Mouse (Mus musculus) cerebellum, adult 9-10 months (tissue): ENCODE results near the gene Gm45337.
"Not testable (repeated sequence)": the region's sequence is repeated elsewhere in the genome, so short reads cannot be mapped to it uniquely, and the experiment has no call there.

Experiments
- DNase-seq: peaks from one replicate; pipeline ENCODE4 v3.0.0; 2022

The Gm45337 gene

DNA sequence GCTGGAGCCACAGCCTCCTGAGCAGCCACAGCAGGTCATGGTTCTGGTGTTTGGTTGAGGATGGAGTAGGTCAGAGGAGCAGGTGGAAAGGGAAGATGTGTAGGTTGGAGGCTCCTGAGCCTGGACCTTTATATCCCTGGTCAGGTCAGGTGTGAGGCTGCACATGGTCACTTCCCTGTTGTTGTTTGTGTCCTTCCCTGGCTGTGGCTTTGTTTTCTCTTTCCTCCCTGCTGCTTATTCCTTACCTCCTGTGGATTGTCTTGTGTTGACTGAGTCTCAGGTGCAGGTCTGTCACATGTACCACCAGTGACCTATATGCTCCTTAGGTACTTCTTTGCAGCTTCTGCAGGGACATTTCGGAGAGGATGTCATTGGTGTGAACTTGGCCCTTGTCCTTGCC, at the start of gene Gm45337:
TSS of gene Gm45337 (minus strand) at position 101 of the 400 bp plus-strand sequence.
- no peak for DNase-seq

DNA sequence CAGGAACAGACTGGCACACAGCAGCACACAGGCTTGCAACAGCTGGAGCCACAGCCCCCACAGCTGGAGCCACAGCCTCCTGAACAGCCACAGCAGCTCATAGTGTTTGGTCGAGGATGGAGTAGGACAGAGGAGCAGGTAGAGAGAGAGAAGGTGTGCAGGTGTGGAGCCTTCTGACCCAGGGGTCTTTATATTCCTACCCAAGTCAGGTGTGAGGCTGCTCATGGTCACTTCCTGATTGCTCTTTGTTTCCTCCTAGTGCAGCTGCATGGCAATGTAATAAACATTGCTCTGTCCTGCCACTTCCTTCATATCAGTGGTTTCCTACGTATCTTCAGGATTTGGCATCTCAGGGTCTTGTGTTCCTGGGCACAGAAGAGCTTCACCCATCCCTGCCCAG, 45.9 kb upstream of the Gm45337 start, which contains the start of gene Gm10153:
TSS of gene Gm10153 (minus strand) at position 101 of the 400 bp plus-strand sequence.
- no peak for DNase-seq

DNA sequence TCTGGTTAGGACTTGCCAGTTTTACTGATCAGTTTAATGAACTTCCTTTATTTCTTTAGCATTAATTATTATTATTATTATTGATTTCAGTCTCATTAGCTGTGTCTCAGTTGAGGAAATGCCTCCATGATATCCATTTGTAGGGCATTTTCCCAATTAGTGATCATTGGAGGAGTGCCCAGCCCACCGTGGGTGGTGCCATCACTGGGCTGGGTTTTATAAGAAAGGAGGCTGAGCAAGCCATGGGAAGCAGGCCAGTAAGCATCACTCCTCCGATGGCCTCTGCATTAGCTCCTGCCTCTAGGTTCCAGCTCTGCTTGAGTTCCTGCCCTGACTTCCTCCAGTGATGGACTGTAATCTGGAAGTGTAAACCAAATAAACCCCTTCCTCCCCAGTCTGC, 43.7 kb upstream of the Gm45337 start:
- no peak for DNase-seq

DNA sequence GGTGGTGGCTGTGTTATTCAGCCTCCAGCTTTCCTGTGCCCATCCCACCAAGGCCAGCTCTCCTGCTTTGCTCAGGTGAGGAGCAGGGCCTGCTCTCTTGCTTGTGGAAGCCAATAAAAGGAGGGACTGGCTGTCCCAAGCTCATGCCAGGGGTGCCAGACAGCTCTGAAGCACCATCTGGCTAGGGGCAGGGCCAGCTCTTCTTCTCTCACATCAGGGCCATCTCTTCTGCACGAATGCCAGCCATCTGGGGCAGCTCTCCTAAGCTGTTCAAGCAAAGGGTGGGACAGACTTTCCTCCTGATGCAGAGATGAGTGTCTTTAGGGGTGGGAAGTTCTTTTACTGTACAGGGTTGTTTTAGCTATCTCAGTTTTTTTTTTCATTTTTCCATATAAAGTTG, 36.6 kb upstream of the Gm45337 start:
- DNase-seq = no peak

DNA sequence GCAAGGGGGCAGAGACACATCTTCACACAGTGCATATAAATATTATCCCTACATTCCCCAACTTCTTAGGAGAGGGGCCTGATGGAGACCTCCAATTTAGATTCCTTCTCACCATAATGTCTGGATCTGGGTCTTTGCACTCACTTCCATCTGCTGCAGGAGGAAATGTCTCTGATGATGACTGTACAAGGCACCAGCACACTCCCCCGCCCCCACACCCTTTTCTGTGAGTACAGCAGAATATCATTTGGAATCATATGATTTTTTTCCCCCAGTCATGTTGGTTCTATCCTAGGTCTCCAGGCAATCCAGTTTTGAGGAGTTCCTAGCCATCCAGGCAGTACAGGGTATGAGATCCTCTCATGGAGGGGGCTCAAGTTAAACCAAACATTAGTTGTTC, 34.3 kb upstream of the Gm45337 start:
- DNase-seq = no peak

DNA sequence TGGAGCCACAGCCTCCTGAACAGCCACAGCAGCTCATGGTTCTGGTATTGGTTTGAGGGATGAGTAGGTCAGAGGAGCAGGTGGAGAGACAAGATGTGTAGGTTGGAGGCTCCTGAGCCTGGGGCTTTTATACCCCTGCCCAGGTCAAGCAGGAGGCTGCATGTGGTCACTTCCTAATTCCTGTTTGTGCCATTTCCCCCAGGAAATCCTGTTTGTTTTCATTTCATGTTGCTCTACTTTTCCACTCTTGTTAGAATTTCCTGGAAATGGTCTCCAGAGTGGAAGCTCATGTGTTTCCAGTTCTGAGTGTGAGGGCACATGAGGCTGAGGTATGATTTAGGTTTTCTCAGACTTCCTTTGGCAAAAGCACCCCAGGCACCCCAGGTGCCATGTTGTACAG, 31.5 kb upstream of the Gm45337 start, which contains the start of gene Krtap5-2:
TSS of gene Krtap5-2 (minus strand) at position 101 of the 400 bp plus-strand sequence.
- DNase-seq = not testable (repeated sequence)

DNA sequence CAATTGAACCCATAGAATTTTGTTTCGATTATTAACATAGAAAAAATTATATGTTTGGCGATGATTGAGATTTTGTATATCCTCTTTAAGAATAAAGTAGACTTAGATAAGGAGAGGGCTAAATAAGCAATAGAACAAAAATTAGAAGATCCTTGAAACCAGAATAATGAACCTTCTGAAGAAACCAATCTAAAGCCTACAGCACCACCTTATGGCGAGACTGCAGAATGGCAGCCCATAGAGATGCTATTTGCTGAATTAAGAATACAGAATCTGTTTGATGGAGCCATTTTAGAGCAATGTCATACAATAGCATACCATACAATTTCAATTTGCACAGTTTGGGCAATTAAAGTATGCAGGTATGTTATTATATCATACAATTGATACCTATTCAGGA, 25.4 kb upstream of the Gm45337 start:
- DNase-seq = peak; percentile 0

DNA sequence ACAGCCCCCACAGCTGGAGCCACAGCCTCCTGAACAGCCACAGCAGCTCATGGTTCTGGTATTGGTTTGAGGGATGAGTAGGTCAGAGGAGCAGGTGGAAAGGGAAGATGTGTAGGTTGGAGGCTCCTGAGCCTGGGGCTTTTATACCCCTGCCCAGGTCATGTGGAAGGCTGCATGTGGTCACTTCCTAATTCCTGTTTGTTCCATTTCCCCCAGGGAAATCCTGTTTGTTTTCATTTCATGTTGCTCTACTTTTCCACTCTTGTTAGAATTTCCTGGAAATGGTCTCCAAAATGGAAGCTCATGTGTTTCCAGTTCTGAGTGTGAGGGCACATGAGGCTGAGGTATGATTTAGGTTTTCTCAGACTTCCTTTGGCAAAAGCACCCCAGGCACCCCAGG, 21.2 kb upstream of the Gm45337 start, which contains the start of gene Gm4553:
TSS of gene Gm4553 (minus strand) at position 101 of the 400 bp plus-strand sequence.
- not testable (repeated sequence) for DNase-seq

DNA sequence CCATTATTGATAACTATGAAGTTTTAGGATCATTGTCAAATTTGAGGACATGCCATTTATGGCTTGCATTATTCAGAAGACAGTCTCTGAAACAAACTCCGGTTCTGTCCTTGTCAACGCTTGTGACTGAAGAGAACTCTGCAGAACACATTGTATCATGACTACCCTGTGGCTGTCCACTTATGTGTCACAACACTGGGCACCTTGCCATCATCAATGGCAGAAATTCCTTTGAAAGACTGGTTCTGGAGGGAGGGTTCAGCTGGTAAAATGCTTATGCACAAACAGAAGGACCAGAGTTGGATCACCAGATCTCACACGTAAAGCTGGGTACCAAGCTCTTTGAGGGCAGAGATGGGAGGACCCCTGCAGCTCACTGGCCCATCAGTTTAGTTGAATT, 15.0 kb upstream of the Gm45337 start:
- DNase-seq = no peak

DNA sequence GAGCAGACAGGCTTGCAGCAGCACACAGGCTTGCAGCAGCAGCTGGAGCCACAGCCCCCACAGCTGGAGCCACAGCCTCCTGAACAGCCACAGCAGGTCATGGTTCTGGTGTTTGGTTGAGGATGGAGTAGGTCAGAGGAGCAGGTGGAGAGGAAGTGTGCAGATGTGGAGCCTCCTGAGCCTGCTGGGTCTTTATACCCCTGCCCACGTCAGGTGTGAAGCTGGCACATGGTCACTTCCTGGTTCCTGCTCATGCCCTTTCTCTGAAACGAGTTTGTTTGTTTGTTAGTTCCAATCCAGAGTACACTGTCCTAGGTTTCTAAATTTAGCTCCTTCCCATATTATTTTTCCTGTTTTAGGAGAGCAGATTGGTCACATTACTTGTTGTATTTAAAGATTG, 12.6 kb upstream of the Gm45337 start, which contains the start of gene Gm29735:
TSS of gene Gm29735 (minus strand) at position 101 of the 400 bp plus-strand sequence.
- DNase-seq = not testable (repeated sequence)

DNA sequence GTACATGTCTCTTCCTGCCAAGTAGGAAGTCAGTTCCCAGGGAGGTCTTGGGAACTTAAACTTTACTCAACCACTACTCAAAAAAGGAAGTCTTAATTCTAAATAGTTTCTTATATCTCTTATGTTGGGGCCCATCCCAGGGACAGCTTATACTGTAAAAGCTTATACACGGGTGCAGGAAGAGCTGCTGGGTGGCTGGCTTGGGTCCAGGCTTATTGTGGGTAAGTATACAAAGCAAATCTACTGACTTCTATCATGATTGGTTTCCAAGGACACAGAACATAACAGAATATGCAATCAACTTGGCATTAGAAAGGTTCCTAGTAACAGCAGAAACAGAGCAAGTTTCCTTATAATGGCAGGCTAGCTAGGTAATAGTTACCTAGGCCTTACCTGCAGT, 10.9 kb upstream of the Gm45337 start:
- DNase-seq = no peak

DNA sequence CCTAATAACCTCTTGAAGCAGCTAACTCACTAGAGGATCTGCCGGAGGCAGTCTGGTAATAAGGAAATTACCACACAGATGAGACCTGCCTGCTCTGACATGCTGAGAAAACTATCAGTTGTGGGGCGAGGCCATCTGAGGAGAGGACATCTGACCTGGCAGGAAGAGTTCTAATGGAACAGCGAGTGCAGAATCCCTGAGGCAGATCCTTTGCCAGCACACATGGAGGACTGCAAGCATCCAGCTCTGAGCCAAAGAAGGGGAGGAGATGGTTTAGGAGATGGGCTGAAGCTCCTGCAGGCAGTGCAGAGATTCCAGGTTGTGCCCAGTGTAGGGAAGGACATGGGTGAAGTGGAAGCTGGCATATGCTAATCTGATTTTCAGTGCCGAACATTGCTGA, 7.8 kb upstream of the Gm45337 start:
- DNase-seq = no peak

DNA sequence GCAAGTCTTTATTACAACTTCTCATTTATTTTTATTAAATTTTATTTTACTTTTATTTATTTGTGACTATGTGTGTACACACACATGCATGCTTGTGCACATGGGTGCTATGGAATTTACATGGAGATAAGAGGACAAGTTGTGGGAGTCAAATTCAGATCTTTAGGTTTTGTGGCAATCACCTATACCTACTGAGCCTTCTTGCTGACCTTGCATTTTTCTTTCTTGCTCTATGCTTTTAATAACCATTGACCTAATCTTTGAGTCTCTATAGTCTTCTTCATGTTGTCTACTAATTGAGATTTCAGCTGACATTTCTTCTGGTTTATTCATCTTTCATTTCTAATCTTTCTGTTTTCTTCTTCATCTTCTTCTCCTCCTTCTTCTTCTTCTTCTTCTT, 4.2 kb upstream of the Gm45337 start:
- no peak for DNase-seq

DNA sequence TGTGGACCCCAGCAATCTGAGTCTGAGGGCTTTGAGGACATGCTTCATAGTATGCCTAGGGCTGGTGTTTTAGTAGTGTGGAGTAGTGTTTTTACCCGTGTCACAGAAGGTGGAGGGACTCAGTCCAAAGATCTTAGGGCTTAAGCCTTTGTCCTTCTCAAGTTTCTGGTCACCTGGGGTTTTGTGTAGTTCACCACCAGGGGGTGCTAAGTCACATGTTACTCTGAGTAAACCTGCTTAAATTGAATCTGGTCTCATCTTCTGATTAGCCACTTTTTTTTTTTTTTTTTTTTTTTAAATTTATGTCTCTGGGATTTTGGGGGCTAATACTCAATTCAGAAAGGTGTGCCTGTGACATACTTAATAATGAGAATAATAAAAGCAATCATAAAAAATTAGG, 1.6 kb upstream of the Gm45337 start:
- peak; percentile 43 for DNase-seq

DNA sequence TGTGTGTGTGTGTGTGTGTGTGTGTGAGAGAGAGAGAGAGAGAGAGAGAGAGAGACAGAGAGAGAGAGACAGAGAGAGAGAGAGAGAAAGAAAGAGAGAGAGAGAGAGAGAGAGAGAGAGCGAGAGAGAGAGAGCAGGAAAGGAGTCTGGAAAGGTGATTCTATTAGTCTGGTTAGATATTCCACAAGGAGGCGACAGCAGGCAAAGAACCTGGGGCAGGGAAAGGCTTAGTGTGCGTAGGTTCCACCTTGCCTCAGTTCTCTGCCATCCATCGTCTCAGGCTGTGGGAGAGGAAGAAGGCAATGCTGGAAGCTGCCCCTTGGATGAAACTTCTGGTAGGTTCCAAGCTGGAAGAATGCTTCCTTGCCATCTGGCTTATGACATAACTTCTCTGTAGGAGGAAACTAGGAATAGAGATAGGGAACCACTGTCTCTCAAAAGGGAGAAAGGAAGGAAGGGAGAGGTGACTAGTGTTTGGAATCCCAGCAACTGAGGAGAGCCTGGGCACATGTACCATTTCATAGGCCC, 1.1 kb upstream of the Gm45337 start:
- no peak for DNase-seq

DNA sequence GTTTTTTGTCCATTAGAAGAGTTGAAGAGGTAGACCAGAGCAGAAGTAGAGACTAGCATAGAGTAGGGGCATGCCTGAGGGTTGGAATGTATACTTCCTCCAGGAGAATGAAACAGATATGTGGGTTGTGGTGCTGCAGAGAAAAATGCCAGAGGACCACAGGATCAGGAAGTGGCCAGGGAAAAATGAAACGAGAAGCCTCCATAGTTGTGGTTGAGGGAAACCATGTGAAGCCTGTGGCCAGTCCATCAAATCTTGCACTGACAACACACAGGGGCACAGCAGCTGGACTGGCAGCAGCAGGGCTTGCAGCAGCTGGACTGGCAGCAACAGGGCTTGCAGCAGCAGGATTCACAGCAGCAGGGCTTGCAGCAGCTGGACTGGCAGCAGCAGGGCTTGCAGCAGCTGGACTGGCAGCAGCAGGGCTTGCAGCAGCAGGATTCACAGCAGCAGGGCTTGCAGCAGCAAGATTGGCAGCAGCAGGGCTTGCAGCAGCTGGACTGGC, 849 bp downstream of the Gm45337 start:
- DNase-seq = not testable (repeated sequence)

DNA sequence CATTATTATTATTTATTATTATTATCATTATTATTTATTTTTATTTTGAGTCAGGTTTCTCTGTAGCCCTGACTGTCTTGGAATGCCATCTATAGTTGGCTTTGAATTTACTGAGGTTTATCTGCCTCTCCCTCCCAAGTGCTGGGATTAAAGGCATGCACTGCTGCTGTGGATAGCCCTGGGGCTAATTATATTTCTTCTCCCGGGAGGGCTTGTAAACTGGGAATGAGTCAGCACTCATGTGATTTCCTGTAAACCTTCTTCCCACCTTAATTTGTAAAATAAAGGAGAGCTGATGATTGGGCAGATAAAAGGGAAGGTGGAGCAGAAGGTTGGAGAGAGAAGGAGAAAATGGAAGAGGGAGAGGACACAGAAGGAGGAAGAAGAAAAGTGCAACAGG, 3.7 kb downstream of the Gm45337 start:
- no peak for DNase-seq

DNA sequence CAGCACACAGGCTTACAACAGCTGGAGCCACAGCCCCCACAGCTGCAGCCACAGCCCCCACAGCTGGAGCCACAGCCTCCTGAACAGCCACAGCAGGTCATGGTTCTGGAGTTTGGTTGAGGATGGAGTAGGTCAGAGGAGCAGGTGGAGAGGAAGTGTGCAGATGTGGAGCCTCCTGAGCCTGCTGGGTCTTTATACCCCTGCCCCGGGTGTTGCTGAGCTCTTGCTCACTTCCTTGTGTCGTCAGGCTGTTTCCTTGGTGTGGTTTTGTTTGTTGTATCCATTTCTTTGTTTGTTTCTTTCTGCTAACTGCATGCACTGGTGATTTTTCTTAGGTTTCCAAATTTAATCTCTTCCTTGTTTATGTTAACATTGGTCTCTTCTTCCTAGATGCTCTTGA, 8.5 kb downstream of the Gm45337 start, which contains the start of gene Gm39115:
TSS of gene Gm39115 (minus strand) at position 101 of the 400 bp plus-strand sequence.
- DNase-seq = not testable (repeated sequence)

DNA sequence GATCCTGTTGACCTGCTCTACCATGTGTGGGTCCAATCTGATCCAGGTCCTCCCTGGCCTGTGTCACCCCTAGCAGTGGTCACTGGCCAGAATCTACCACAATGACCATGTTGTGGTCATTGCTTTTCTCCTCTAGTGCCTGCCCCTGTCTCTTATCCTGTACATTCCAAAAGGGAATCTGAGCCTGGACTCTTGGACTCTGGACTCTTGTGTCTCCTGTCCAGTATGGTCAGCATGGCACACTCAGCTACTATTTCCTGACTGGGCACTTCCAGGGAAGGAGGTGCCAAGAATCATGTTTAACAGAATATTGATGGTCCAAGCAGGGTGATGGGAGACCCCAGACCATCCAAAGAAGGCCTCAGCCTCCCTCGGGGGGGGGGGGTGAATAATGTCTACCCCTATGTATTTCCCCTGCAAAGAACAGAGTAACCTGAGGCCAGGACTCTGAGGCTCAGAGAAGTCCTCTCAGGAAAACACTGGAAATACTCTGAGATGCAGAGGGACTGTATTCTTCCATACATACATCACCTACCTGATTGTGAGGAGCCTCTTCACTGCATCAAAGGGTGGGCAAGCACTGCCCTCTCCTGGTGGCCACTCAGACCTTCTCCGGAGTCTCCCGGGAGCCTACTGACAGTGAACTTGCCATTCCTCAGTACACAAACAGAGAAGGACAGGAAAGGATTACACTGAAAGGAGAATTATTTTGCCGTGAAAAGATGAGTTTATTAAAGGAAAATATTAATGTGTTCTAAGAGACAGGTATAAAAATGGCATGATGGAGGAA, 10.0 kb downstream of the Gm45337 start:
- no peak for DNase-seq

DNA sequence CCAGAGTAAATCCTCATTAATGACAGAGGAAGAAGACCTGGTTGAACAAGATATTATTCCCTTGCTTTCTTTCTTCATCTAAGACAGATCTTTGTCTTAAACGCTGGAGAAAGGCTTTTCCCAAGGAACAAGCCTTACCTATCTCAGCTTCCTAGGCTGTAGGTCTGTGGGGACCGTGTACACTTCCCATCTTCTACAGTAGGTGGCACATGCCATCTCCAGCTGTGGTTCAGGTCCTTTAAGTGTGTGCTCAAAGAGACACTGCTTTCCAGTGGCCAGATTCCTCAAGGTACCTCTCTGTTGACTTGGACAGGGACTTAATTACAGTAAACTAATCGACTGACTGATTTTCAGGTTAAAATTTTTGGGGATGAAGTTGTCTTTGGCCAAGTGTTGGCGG, 15.6 kb downstream of the Gm45337 start:
- no peak for DNase-seq

DNA sequence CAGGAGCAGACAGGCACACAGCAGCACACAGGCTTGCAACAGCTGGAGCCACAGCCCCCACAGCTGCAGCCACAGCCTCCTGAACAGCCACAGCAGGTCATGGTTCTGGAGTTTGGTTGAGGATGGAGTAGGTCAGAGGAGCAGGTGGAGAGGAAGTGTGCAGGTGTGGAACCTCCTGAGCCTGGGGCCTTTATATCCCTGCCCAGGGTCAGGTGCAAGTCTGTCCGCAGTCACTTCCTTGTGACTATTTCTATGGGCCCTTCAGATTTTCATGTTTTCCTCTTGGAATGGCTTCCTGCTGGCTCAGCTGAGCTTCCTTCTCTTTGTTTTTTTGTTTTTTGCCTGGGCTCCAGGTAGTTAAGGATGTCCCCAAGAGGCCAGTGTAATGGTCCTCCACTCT, 23.8 kb downstream of the Gm45337 start, which contains the start of gene Gm45618:
TSS of gene Gm45618 (minus strand) at position 101 of the 400 bp plus-strand sequence.
- not testable (repeated sequence) for DNase-seq

DNA sequence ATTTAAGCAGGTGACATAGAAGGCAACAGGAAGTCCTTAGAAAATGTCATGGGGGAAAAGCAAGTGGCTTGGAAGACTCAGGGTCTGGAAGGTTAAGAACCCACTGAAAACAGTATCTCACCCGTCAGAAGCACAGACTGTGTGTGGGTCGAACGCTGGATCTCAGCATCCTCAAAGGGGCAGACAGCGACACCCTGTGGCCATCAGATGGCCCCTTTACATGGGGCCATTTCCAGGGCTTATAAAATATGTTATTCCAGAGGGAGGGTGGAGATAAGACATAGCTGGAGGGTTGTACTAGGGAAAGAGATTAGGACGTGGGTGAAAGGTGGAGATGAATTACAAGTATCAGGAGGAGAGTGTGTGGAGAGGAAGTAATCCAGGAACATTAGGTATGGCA, 24.8 kb downstream of the Gm45337 start:
- DNase-seq = peak; percentile 25

DNA sequence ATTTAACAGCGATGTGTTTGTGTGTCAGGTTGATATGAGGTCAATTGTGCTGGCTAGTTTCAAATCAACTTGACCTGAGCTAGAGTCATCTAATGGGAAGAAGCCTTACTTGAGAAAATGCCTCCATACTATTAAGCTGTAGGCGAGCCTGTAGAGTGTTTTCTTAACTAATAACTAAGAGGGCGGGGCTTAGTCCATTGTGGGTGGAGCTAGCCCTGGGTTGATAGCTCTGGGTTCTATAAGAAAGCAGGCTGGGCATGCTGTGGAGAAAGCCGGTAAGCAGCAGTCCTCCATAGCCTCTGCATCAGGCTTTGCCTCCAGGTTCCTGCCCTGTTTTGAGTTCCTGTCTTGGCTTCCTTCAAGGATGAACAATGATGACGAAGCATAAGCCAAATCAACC, 39.7 kb downstream of the Gm45337 start:
- no peak for DNase-seq

DNA sequence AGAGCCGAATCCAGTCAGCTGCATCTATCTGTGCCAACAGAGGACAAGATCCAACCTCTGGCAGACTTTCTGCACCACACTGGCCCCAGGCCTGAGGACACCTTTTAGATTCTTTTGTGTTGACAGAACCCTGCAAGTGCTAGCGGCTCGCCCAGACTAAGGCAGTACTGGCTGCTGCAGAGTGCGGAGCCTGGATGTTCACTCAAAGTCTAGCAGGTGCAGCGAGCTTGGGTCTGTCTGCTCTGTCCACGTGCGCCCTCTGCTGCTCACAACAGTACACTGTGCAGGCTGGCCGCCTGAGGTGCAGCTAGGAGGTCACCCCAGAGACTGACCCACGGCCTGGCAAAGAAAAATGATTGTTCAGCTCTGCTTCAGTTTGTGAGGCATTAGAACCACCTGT, 46.6 kb downstream of the Gm45337 start:
- DNase-seq = peak; percentile 89
